Mouse (Mus musculus) neural tube, embryonic 15.5 days (tissue): Measurements from ENCODE around the gene Tdrd3. TPM values are rescaled to one million over a fixed set of nuclear protein-coding genes. Genes with fewer than 3 reads are reported as not detected.

ENCODE experiments used
- ATAC-seq: fragments of 200-750 bp; cut with Nextera tagmentation; 2 replicates; pipeline ENCODE4 v1.8.0; 2017; ENCODE audit warnings: mild to moderate bottlenecking, moderate TSS enrichment, moderate library complexity; ENCODE audit not compliant: low FRiP score
- H3K27ac ChIP-seq: fragments of 300-500 bp; sonication (generic); replicated peaks from 2 replicates; pipeline ENCODE4 v1.5.1; 2015; ENCODE audit warnings: mild to moderate bottlenecking, inconsistent platforms
- H3K27me3 ChIP-seq: fragments of 300-500 bp; sonication (generic); replicated peaks from 2 replicates; pipeline ENCODE4 v1.6.1; 2015; ENCODE audit warnings: inconsistent platforms
- H3K36me3 ChIP-seq: fragments of 300-500 bp; sonication (generic); 2 replicates; pipeline ENCODE4 v1.6.1; 2015; ENCODE audit warnings: inconsistent platforms
- H3K4me1 ChIP-seq: fragments of 300-500 bp; sonication (generic); 2 replicates; pipeline ENCODE4 v1.6.1; 2015; ENCODE audit warnings: inconsistent platforms
- H3K4me2 ChIP-seq: fragments of 300-500 bp; sonication (generic); 2 replicates; pipeline ENCODE4 v1.6.1; 2015; ENCODE audit warnings: inconsistent platforms, mild to moderate bottlenecking, moderate library complexity
- H3K4me3 ChIP-seq: fragments of 300-500 bp; sonication (generic); replicated peaks from 2 replicates; pipeline ENCODE4 v1.5.1; 2015; ENCODE audit warnings: mild to moderate bottlenecking, inconsistent platforms
- H3K9ac ChIP-seq: fragments of 300-500 bp; sonication (generic); replicated peaks from 2 replicates; pipeline ENCODE4 v1.6.1; 2015; ENCODE audit warnings: mild to moderate bottlenecking, inconsistent platforms
- H3K9me3 ChIP-seq: fragments of 300-500 bp; sonication (generic); replicated peaks from 2 replicates; pipeline ENCODE4 v1.6.1; 2016; ENCODE audit warnings: inconsistent platforms
- WGBS: fragments of 180-500 bp; shearing (Covaris S2); methylation state at CpG from one replicate; pipeline ENCODE4 v1.1.7; 2015; ENCODE audit warnings: mixed read lengths; 5-methylcytosine and 5-hydroxymethylcytosine counted together
- polyA plus RNA-seq: library from polyadenylated mRNA; unstranded; fragments of >200 nt; fragmentation: Nextera tagmentation; extraction: Ambion mirVana; gene quantifications from 2 replicates; pipeline ENCODE4 v1.2.1, GENCODE M21; 2015

Tdrd3 gene
- polyA plus RNA-seq, 1 experiment from 2014 or later = 38.0 TPM

DNA sequence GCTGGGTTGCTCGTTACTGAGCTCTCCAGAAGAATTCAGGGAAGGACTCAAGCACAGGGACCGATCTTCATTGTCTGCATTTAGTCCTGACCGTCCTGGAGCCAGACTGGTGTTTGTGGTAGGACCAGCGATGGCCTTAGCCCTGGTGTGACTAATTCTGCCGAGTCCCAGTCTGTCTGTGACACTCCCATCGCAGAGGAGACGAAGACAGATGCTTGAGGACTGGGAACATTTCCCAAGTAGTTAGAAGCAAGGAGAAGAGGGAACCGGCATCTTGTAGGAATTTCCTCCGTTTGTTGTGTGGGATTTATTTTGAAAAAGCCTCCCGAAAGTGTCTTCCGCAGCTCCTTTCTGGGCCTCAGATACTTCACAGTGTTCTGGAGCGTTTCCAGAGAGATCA lies 45.1 kb downstream of the Tdrd3 start:
- Histone ChIP-seq H3K4me1 (peaks cover 4% of the 10 kb centered on the region), H3K9me3 (no peaks in the 10 kb centered on the region), H3K27ac (no peak overlapping the region), H3K4me3 (no peak overlapping the region), H3K36me3 (peaks cover 5% of the 10 kb centered on the region; the same call in 1 of the 2 replicates), H3K27me3 (no peaks in the 10 kb centered on the region), H3K9ac (no peak overlapping the region), H3K4me2 (no peak overlapping the region)
- ATAC-seq = no peak
- 78% methylated on average over 12 of the region's 12 CpGs for WGBS

GRCm38 (mm10) chr14:87463963-87464654 lies 47.7 kb downstream of the Tdrd3 start:
- Histone ChIP-seq H3K4me2 (no peak overlapping the region), H3K27ac (no peak overlapping the region), H3K4me1 (peaks cover 4% of the 10 kb centered on the region), H3K9me3 (no peaks in the 10 kb centered on the region), H3K9ac (no peak overlapping the region), H3K4me3 (no peak overlapping the region), H3K27me3 (no peaks in the 10 kb centered on the region), H3K36me3 (no peaks in the 10 kb centered on the region)
- peak; percentile 74; the same call in 1 of the 2 replicates for ATAC-seq
- WGBS = 10% methylated on average over 11 of the region's 11 CpGs

GRCm38 (mm10) chr14:87464655-87465054 lies 48.2 kb downstream of the Tdrd3 start:
- Histone ChIP-seq H3K36me3 (no peaks in the 10 kb centered on the region), H3K9me3 (no peaks in the 10 kb centered on the region), H3K4me2 (no peak overlapping the region), H3K27ac (no peak overlapping the region), H3K4me3 (no peak overlapping the region), H3K9ac (no peak overlapping the region), H3K4me1 (peaks cover 4% of the 10 kb centered on the region), H3K27me3 (no peaks in the 10 kb centered on the region)
- no peak for ATAC-seq

DNA sequence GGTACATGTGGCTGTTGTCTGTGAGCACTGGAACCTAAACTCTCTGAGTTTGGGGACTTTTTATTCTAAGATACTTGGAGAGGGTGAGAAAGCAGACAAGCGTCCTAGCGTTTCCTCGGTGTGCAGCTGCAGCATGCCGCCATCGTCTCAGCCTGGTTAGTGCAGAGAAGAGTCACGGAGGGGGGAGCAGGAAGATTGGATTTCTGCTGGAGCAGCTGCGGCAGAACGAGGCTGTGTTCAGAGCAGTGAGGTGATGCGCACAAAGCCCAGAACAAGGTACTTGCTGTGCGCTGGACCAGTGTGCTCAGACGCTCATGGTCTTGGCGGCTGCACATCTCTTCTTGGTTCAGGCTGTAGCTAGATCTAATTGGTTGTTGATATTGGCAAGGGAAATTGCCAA lies 51.1 kb downstream of the Tdrd3 start:
- Histone ChIP-seq H3K36me3 (no peaks in the 10 kb centered on the region), H3K9me3 (no peaks in the 10 kb centered on the region), H3K4me2 (no peak overlapping the region), H3K4me1 (peaks cover 4% of the 10 kb centered on the region), H3K9ac (no peak overlapping the region), H3K27me3 (no peaks in the 10 kb centered on the region), H3K4me3 (no peak overlapping the region), H3K27ac (no peak overlapping the region)
- 76% methylated on average over 12 of the region's 12 CpGs for WGBS
- ATAC-seq = no peak

DNA sequence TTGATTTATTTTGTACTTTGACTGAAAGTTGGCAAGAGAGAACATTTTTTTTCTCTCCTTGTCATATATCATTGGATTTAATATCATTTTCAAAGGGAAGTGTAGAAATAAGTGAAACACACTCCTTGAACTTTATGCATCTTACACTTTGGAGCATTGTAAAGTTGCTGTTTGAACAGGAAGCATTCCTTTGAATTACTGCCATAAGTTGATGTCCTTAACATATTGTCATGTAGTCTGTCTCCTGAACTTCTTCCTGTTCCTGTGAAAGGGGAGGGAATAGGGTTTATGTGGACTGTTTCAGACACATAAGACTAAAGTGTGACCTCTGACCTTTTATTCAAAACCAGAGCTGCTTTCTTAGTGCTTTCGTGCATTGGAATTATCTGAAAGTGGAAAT lies 55.1 kb downstream of the Tdrd3 start:
- Histone ChIP-seq H3K9ac (no peak overlapping the region), H3K9me3 (no peaks in the 10 kb centered on the region), H3K4me3 (no peak overlapping the region), H3K36me3 (peaks cover 5% of the 10 kb centered on the region; the same call in 1 of the 2 replicates), H3K27me3 (no peaks in the 10 kb centered on the region), H3K27ac (no peak overlapping the region), H3K4me1 (no peaks in the 10 kb centered on the region; the same call in 1 of the 2 replicates), H3K4me2 (no peak overlapping the region)
- 70% methylated on average over 1 of the region's 1 CpGs for WGBS
- no peak for ATAC-seq

- no peaks in the 10 kb centered on the region; the same call in 1 of the 2 replicates for H3K4me1 ChIP-seq
- WGBS = 82% methylated on average over 2 of the region's 2 CpGs
- no peak overlapping the region for H3K9ac ChIP-seq
- no peak overlapping the region for H3K4me2 ChIP-seq
- no peaks in the 10 kb centered on the region for H3K27me3 ChIP-seq
- ATAC-seq = no peak
- peaks cover 5% of the 10 kb centered on the region; the same call in 1 of the 2 replicates for H3K36me3 ChIP-seq
- H3K4me3 ChIP-seq = no peak overlapping the region
- no peaks in the 10 kb centered on the region for H3K9me3 ChIP-seq
- no peak overlapping the region for H3K27ac ChIP-seq
Measured at GRCm38 (mm10) chr14:87472782-87473181, 56.3 kb downstream of the Tdrd3 start.

DNA sequence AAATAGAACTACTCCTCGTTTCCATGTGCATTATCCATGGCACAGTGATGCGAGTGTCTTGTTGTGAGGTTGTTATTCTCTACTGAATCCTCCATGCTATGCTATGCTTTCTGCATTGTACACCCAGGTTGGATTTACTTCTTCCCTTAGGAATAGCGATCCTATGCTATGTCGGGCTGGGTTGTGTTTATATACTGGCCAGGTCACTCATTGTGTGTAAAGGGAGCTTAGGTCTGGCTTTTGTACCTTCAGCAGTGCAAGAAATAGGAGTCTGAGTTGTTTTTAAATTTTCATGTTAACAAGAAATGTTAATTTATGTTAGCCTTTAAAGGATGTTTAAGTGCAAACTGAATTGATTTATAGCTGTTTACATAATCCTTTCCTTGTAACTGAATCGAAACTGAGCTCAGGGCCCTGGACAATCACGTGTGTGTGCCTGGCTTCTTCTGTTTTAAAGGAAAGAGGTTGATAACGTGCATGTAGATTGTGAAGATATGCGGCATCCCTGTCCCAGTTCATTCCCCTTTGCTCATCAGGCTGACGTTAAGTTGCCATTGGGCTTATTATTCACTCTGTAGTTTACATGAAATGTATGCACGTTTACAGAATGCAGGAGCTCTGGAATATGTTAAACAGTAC lies 59.4 kb downstream of the Tdrd3 start:
- H3K9me3 ChIP-seq = no peaks in the 10 kb centered on the region
- no peaks in the 10 kb centered on the region; the same call in 1 of the 2 replicates for H3K4me1 ChIP-seq
- H3K27ac ChIP-seq = no peak overlapping the region
- no peak overlapping the region for H3K4me3 ChIP-seq
- H3K9ac ChIP-seq = no peak overlapping the region
- ATAC-seq = no peak
- H3K27me3 ChIP-seq = no peaks in the 10 kb centered on the region
- 82% methylated on average over 10 of the region's 10 CpGs for WGBS
- no peak overlapping the region for H3K4me2 ChIP-seq
- H3K36me3 ChIP-seq = peaks cover 8% of the 10 kb centered on the region; the same call in 1 of the 2 replicates

DNA sequence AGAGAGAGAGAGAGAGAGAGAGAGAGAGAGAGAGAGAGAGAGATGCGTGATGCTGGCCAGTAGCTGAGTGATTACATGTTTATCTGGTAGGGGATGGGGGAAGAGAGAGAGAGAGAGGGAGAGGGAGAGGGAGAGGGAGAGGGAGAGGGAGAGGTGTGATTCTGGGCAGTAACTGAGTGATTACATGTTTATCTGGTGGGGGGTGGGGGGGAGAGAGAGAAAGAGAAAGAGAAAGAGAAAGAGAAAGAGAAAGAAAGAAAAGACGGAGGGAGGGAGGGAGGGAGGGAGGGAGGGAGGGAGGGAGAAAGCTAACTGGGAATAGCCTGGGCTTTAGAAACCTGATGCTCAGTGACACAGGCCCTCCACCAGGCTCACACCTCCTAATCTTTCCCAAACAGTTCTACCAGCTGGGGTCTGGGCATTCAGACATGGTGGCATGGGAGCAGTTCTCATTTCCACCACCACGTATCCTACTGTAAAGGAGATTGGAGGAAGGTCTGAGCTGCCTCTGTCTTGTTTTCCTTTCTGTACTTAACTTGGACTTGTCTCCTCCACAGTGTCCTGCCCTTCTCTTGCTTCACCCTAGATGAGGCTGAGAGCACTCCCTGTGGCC lies 62.0 kb downstream of the Tdrd3 start:
- H3K27me3 ChIP-seq = no peaks in the 10 kb centered on the region
- ATAC-seq = no peak
- no peaks in the 10 kb centered on the region for H3K9me3 ChIP-seq
- no peaks in the 10 kb centered on the region for H3K4me1 ChIP-seq
- WGBS = 68% methylated on average over 2 of the region's 3 CpGs
- no peak overlapping the region for H3K27ac ChIP-seq
- H3K4me3 ChIP-seq = no peak overlapping the region
- peaks cover 14% of the 10 kb centered on the region for H3K36me3 ChIP-seq
- H3K4me2 ChIP-seq = no peak overlapping the region
- H3K9ac ChIP-seq = no peak overlapping the region

GRCm38 (mm10) chr14:87485888-87486287 lies 69.4 kb downstream of the Tdrd3 start:
- Histone ChIP-seq H3K9ac (no peak overlapping the region), H3K4me1 (no peaks in the 10 kb centered on the region), H3K27me3 (no peaks in the 10 kb centered on the region), H3K9me3 (no peaks in the 10 kb centered on the region), H3K36me3 (peaks cover 19% of the 10 kb centered on the region; the same call in 1 of the 2 replicates), H3K27ac (no peak overlapping the region), H3K4me2 (no peak overlapping the region), H3K4me3 (no peak overlapping the region)
- no peak for ATAC-seq
- WGBS = 89% methylated on average over 3 of the region's 3 CpGs

DNA sequence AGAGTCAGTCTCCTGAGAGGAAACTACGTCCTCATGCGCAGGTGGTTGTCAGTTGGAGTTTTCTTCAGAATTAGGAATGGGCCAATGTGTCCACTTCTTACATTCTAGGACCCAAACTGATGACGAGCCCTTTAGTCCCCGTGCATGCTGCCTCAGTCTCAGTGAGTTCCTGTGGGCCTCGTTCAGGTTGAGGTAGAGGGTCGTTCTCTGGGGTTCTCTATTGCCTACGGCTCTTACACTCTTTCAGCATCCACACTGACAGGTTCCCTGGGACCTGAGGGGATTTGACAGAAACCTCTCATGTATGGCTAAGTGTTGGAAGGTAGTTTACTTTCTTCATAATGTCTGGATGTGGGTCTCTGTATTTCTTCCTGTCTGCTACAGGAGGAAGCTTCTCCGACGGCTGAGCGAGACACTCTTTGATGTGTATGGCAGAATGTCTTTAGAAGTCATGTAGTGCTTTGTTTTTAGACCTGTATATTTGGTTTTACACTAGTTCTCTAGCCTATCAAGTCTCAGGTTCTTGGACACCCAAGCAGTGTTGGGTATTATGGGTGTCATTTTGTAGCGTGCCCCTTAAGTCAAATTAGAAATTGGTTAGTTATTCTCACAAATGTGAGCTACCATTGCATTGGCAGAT lies 81.6 kb downstream of the Tdrd3 start:
- Histone ChIP-seq H3K27me3 (no peaks in the 10 kb centered on the region), H3K4me3 (no peak overlapping the region), H3K4me1 (no peaks in the 10 kb centered on the region), H3K4me2 (no peak overlapping the region), H3K9ac (no peak overlapping the region), H3K36me3 (no peaks in the 10 kb centered on the region), H3K27ac (no peak overlapping the region), H3K9me3 (no peaks in the 10 kb centered on the region)
- no peak for ATAC-seq
- WGBS = 92% methylated on average over 11 of the region's 11 CpGs

DNA sequence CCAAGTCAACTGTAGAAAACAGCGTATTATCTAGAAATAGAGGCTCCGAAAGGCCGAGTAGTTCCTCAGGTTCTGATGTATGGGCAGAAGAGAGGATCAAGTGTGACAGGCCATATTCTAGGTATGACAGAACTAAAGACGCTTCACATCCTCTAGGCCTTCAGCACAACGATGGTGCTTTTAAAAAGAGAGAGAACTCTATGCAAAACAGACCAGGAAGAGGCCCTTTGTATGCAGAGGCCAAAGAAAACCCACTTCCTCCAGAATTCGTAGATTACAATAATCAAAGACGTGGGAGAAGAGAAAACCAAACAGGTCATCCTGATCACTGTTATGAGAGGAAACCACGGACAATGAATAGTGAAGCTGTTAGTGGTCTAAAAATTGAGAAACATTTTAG lies 89.5 kb downstream of the Tdrd3 start:
- Histone ChIP-seq H3K4me3 (no peak overlapping the region), H3K4me1 (no peaks in the 10 kb centered on the region), H3K27ac (no peak overlapping the region), H3K27me3 (no peaks in the 10 kb centered on the region), H3K9ac (no peak overlapping the region), H3K9me3 (no peaks in the 10 kb centered on the region), H3K36me3 (peaks cover 11% of the 10 kb centered on the region), H3K4me2 (no peak overlapping the region)
- WGBS = 91% methylated on average over 8 of the region's 8 CpGs
- no peak for ATAC-seq
